Mouse (Mus musculus): Measurements from ENCODE around the gene Hsp90aa1. TPM values are rescaled to one million over a fixed set of nuclear protein-coding genes. Genes with fewer than 3 reads are reported as not detected.

Gene Hsp90aa1
- polyA plus RNA-seq, 1 experiment from 2014 or later: 271 TPM

DNA sequence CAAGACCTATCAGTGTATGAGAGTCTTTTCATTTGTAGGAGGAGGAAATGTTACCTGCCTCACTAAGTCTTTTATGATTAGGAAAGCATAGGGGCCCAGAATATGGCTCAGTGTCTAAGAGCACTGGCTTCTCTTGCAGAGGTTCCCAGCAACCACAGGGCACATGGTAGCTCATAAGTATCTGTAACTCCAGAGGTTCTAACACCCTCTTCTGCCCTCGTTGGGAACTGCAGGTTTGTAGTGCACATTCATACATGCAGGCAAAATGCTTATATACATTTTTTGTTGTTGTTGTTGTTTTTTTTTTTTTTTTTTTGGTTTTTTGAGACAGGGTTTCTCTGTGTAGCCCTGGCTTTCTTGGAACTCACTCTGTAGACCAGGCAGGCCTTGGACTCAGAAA, 23.9 kb upstream of the Hsp90aa1 start:
- H3K27me3 ChIP-seq (replicated peaks; ENCODE audit: insufficient read depth, low read length): no peaks in the 10 kb centered on the region
- H3K9me3 ChIP-seq (ENCODE audit: low read length): no peaks in the 10 kb centered on the region
- no peaks in the 10 kb centered on the region for H3K36me3 ChIP-seq (ENCODE audit: insufficient read depth, low read length)
- no peak for ATAC-seq
- no peak overlapping the region for H3K9ac ChIP-seq (replicated peaks; ENCODE audit: low read depth)
- no peak overlapping the region for H3K27ac ChIP-seq (ENCODE audit: low read length)
- DNase-seq (ENCODE audit: low spot score): no peak
- no peak overlapping the region for H3K4me3 ChIP-seq (ENCODE audit: low read depth, low read length)
- no peak overlapping the region for H3K4me2 ChIP-seq (replicated peaks; ENCODE audit: low read depth, low read length)
- no peaks in the 10 kb centered on the region for H3K4me1 ChIP-seq (ENCODE audit: insufficient read depth, low read depth, low read length)
- WGBS: 32% methylated on average over 1 of the region's 1 CpGs
- TF ChIP-seq EP300 (IDR thresholded peaks at IDR 0.05) (no peak), CTCF (IDR thresholded peaks at IDR 0.05) (no peak)

DNA sequence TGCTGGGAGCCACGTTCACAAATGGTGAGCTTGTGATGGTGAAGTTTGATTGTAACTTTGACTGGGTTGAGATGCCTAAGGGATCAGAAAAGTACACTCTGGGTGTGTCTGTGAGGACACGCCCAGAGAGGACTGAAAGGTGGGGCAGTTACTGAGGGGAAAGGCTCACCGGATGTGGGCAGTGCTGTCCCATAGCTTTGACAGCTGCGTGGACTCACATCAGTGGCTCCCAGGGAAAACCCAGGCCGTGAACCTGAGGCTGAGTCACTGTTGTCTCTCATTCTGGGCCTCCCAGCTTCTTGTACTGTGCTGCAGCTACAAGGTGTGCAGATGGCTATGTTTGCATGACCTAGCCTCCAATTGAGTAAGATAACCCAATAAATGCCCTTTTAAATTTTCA, 23.0 kb upstream of the Hsp90aa1 start:
- Histone ChIP-seq H3K9ac (replicated peaks; ENCODE audit: low read depth) (no peak overlapping the region), H3K27me3 (replicated peaks; ENCODE audit: insufficient read depth, low read length) (no peaks in the 10 kb centered on the region), H3K36me3 (ENCODE audit: insufficient read depth, low read length) (no peaks in the 10 kb centered on the region), H3K4me1 (ENCODE audit: insufficient read depth, low read depth, low read length) (no peaks in the 10 kb centered on the region), H3K9me3 (ENCODE audit: low read length) (no peaks in the 10 kb centered on the region), H3K4me3 (ENCODE audit: low read depth, low read length) (no peak overlapping the region), H3K4me2 (replicated peaks; ENCODE audit: low read depth, low read length) (no peak overlapping the region), H3K27ac (ENCODE audit: low read length) (no peak overlapping the region)
- TF ChIP-seq EP300 (IDR thresholded peaks at IDR 0.05): no peak
- TF ChIP-seq CTCF (IDR thresholded peaks at IDR 0.05): no peak
- 74% methylated on average over 5 of the region's 5 CpGs for WGBS
- no peak for DNase-seq (ENCODE audit: low spot score)
- no peak for ATAC-seq

DNA sequence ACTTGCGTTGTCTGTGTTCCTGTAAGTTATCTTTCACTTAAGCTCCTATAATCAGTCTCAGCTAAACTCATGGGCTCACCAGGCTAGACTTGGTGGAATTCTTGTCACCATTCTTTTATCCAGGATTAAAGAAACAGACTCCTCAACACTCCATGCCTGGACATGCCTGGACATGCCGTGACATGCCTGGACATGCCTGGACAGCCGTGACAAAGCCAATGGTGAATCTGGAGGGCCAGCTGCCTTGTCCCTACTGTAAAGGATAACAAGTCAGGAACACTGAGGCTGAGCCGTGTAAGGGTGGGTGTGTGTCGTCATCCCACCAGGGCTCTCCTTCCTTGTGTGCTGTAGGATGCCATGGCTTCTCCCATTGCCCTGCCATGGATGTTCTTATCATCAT, 22.5 kb upstream of the Hsp90aa1 start:
- 84% methylated on average over 5 of the region's 5 CpGs for WGBS
- no peaks in the 10 kb centered on the region for H3K9me3 ChIP-seq (ENCODE audit: low read length)
- DNase-seq (ENCODE audit: low spot score) (no peak), ATAC-seq (no peak)
- H3K9ac ChIP-seq (replicated peaks; ENCODE audit: low read depth): no peak overlapping the region
- H3K4me2 ChIP-seq (replicated peaks; ENCODE audit: low read depth, low read length): no peak overlapping the region
- no peaks in the 10 kb centered on the region for H3K36me3 ChIP-seq (ENCODE audit: insufficient read depth, low read length)
- no peak overlapping the region for H3K4me3 ChIP-seq (ENCODE audit: low read depth, low read length)
- no peaks in the 10 kb centered on the region for H3K4me1 ChIP-seq (ENCODE audit: insufficient read depth, low read depth, low read length)
- no peaks in the 10 kb centered on the region for H3K27me3 ChIP-seq (replicated peaks; ENCODE audit: insufficient read depth, low read length)
- no peak overlapping the region for H3K27ac ChIP-seq (ENCODE audit: low read length)
- TF ChIP-seq EP300 (IDR thresholded peaks at IDR 0.05) (no peak), CTCF (IDR thresholded peaks at IDR 0.05) (no peak)

DNA sequence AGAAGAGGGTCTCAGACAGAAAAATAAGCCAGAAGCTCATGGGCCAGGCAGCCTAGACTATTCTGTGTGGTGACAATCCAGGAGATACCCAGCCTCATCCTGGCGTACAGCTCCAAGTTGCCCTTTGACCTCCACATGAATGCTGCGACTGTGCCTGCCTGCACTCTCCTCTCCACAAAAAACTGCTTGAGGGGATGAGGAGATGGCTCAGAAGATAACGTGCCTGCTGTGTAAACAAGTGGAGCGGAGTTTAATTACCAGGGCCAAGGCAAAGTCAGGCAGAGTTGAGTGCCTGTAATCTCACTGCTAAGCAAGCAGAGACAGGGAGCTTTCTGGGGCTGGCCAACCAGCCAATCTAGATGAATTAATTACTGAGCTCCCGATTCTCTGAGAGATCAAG, 13.5 kb upstream of the Hsp90aa1 start:
- 14% methylated on average over 5 of the region's 5 CpGs for WGBS
- ATAC-seq (no peak), DNase-seq (ENCODE audit: low spot score) (no peak)
- H3K4me3 ChIP-seq (ENCODE audit: low read depth, low read length): no peak overlapping the region
- no peaks in the 10 kb centered on the region for H3K36me3 ChIP-seq (ENCODE audit: insufficient read depth, low read length)
- no peak overlapping the region for H3K4me2 ChIP-seq (replicated peaks; ENCODE audit: low read depth, low read length)
- no peak overlapping the region for H3K9ac ChIP-seq (replicated peaks; ENCODE audit: low read depth)
- H3K27me3 ChIP-seq (replicated peaks; ENCODE audit: insufficient read depth, low read length): no peaks in the 10 kb centered on the region
- no peak for TF ChIP-seq EP300 (IDR thresholded peaks at IDR 0.05)
- TF ChIP-seq CTCF (IDR thresholded peaks at IDR 0.05): no peak
- H3K9me3 ChIP-seq (ENCODE audit: low read length): no peaks in the 10 kb centered on the region
- no peaks in the 10 kb centered on the region for H3K4me1 ChIP-seq (ENCODE audit: insufficient read depth, low read depth, low read length)
- H3K27ac ChIP-seq (ENCODE audit: low read length): no peak overlapping the region

DNA sequence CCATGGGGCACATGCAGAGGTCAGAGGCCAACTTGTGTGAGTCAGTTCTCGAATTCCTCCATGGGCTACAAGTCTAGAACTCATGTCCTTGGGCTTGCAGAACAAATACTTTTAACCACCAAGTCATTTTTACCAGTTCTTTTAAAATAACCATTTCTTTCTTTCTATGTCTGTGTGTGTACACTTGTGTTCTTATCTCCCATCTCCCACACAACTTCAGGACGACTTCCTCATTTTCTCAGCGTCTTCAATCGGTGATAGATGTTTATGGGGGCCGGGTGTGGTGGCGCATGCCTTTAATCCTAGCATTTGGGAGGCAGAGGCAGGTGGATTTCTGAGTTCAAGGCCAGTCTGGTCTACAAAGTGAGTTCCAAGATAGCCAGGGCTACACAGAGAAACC, 11.7 kb upstream of the Hsp90aa1 start:
- DNase-seq (ENCODE audit: low spot score) (no peak), ATAC-seq (no peak)
- no peaks in the 10 kb centered on the region for H3K4me1 ChIP-seq (ENCODE audit: insufficient read depth, low read depth, low read length)
- WGBS: 88% methylated on average over 6 of the region's 6 CpGs
- no peaks in the 10 kb centered on the region for H3K9me3 ChIP-seq (ENCODE audit: low read length)
- TF ChIP-seq EP300 (IDR thresholded peaks at IDR 0.05): no peak
- TF ChIP-seq CTCF (IDR thresholded peaks at IDR 0.05): no peak
- H3K36me3 ChIP-seq (ENCODE audit: insufficient read depth, low read length): no peaks in the 10 kb centered on the region
- no peak overlapping the region for H3K4me2 ChIP-seq (replicated peaks; ENCODE audit: low read depth, low read length)
- H3K27me3 ChIP-seq (replicated peaks; ENCODE audit: insufficient read depth, low read length): no peaks in the 10 kb centered on the region
- H3K9ac ChIP-seq (replicated peaks; ENCODE audit: low read depth): no peak overlapping the region
- H3K4me3 ChIP-seq (ENCODE audit: low read depth, low read length): no peak overlapping the region
- H3K27ac ChIP-seq (ENCODE audit: low read length): no peak overlapping the region

DNA sequence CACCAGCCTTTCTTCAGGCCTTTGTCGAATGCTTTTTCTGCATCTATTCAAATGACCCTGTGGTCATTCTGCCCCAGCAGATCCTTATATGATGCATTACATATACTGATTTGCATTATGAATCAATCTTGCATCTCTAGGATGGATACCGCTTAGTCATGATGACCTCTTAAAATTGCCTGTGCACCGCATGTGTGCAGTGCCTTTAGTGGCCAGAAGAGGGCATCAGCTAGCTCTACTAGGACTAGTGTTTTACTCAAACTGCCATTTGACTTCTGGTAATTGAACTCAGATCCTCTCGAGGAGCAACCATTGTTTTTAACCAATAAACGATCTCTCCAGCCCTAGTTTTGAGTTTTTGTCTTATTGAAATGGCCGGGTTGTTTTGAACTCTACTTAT, 11.3 kb upstream of the Hsp90aa1 start:
- no peak for DNase-seq (ENCODE audit: low spot score)
- H3K9me3 ChIP-seq (ENCODE audit: low read length): no peaks in the 10 kb centered on the region
- no peak for TF ChIP-seq EP300 (IDR thresholded peaks at IDR 0.05)
- peak; percentile 49 for TF ChIP-seq CTCF (IDR thresholded peaks at IDR 0.05)
- no peak overlapping the region for H3K27ac ChIP-seq (ENCODE audit: low read length)
- H3K27me3 ChIP-seq (replicated peaks; ENCODE audit: insufficient read depth, low read length): no peaks in the 10 kb centered on the region
- H3K9ac ChIP-seq (replicated peaks; ENCODE audit: low read depth): no peak overlapping the region
- H3K4me3 ChIP-seq (ENCODE audit: low read depth, low read length): no peak overlapping the region
- ATAC-seq: no peak
- no peak overlapping the region for H3K4me2 ChIP-seq (replicated peaks; ENCODE audit: low read depth, low read length)
- H3K36me3 ChIP-seq (ENCODE audit: insufficient read depth, low read length): no peaks in the 10 kb centered on the region
- WGBS: 94% methylated on average over 6 of the region's 6 CpGs
- no peaks in the 10 kb centered on the region for H3K4me1 ChIP-seq (ENCODE audit: insufficient read depth, low read depth, low read length)

DNA sequence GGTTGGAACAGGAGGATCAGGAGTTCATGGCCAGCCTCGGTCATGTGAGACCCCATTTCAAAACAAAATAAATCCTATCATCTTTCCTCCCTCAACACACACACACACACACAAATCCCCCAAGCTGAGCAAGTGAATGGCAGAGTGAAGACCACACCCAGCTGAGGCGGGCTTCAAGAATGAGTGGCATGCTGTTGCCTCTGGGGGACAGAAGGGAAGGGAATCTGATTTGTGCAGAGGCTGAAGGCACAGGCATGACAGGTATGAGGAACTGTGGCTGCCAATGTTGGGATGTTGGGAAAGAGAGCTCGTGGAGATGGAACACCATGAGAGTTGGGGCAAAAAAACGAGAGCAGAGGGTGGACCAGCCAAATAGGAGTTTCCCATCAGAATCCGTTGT, 8.7 kb upstream of the Hsp90aa1 start:
- Histone ChIP-seq H3K27me3 (replicated peaks; ENCODE audit: insufficient read depth, low read length) (no peaks in the 10 kb centered on the region), H3K36me3 (ENCODE audit: insufficient read depth, low read length) (no peaks in the 10 kb centered on the region), H3K27ac (ENCODE audit: low read length) (no peak overlapping the region), H3K9me3 (ENCODE audit: low read length) (no peaks in the 10 kb centered on the region), H3K9ac (replicated peaks; ENCODE audit: low read depth) (no peak overlapping the region), H3K4me3 (ENCODE audit: low read depth, low read length) (no peak overlapping the region), H3K4me1 (ENCODE audit: insufficient read depth, low read depth, low read length) (no peaks in the 10 kb centered on the region), H3K4me2 (replicated peaks; ENCODE audit: low read depth, low read length) (no peak overlapping the region)
- ATAC-seq (peak; percentile 50; the same call in 1 of the 2 replicates), DNase-seq (ENCODE audit: low spot score) (no peak)
- TF ChIP-seq EP300 (IDR thresholded peaks at IDR 0.05) (no peak), CTCF (IDR thresholded peaks at IDR 0.05) (no peak)
- 51% methylated on average over 5 of the region's 5 CpGs for WGBS
